Mouse (Mus musculus) neural tube, embryonic 10.5 days (tissue): Measurements from ENCODE around the gene Nppc.

ENCODE experiments used
- DNase-seq: peaks from one replicate; pipeline ENCODE4 v3.0.0-alpha.2; 2017; ENCODE audit warnings: low spot score; ENCODE audit errors: extremely low spot score

The Nppc gene

GRCm38 (mm10) chr1:86652675-86653074 is 17.7 kb downstream of the Nppc start:
- no peak for DNase-seq

GRCm38 (mm10) chr1:86650272-86650671 is 20.1 kb downstream of the Nppc start:
- DNase-seq = peak; percentile 70

- DNase-seq = no peak
Observed at GRCm38 (mm10) chr1:86647517-86647916, 22.9 kb downstream of the Nppc start.

- no peak for DNase-seq
Observed at GRCm38 (mm10) chr1:86643101-86643809, 27.1 kb downstream of the Nppc start.

GRCm38 (mm10) chr1:86634751-86635359 is 35.5 kb downstream of the Nppc start:
- no peak for DNase-seq

- no peak for DNase-seq
Observed at GRCm38 (mm10) chr1:86633840-86634750, 36.3 kb downstream of the Nppc start.

GRCm38 (mm10) chr1:86633434-86633833 is 36.9 kb downstream of the Nppc start:
- no peak for DNase-seq

- DNase-seq = no peak
Observed at GRCm38 (mm10) chr1:86632732-86633380, 37.5 kb downstream of the Nppc start.

- no peak for DNase-seq
Observed at GRCm38 (mm10) chr1:86630527-86630926, 39.8 kb downstream of the Nppc start.

- DNase-seq = no peak
Observed at GRCm38 (mm10) chr1:86629936-86630335, 40.4 kb downstream of the Nppc start.

GRCm38 (mm10) chr1:86628270-86628669 is 42.1 kb downstream of the Nppc start:
- DNase-seq = no peak

GRCm38 (mm10) chr1:86623001-86624000 is 47.1 kb downstream of the Nppc start:
- DNase-seq = no peak

- no peak for DNase-seq
Observed at GRCm38 (mm10) chr1:86622296-86622695, 48.1 kb downstream of the Nppc start.

GRCm38 (mm10) chr1:86618454-86619125 is 51.8 kb downstream of the Nppc start:
- peak; percentile 45 for DNase-seq
